Mouse (Mus musculus): ENCODE measurements around the gene Krtap31-2.

The Krtap31-2 gene

GRCm38 (mm10) chr11:99935991-99936390 lies at the start of gene Krtap31-2:
Krtap31-2 (plus strand) TSS chr11:99936291.
- DNase-seq (ENCODE audit: low spot score): no peak

GRCm38 (mm10) chr11:99907620-99908019 lies 28.5 kb upstream of the Krtap31-2 start, which contains the start of gene Krtap31-1:
Krtap31-1 (plus strand) TSS chr11:99907920.
- no peak for DNase-seq (ENCODE audit: low spot score)

- no peak for DNase-seq (ENCODE audit: low spot score)
Measured at GRCm38 (mm10) chr11:99914451-99914850, 21.6 kb upstream of the Krtap31-2 start, which contains the start of gene Gm11565. Gm11565 (plus strand) TSS chr11:99914751.

GRCm38 (mm10) chr11:99937751-99938264 lies 1.7 kb downstream of the Krtap31-2 start:
- DNase-seq (ENCODE audit: low spot score): no peak

- DNase-seq (ENCODE audit: low spot score): no peak
Measured at GRCm38 (mm10) chr11:99948175-99948574, 12.1 kb downstream of the Krtap31-2 start, which contains the start of gene Krtap9-5. Krtap9-5 (plus strand) TSS chr11:99948475.

GRCm38 (mm10) chr11:99964213-99964612 lies 28.1 kb downstream of the Krtap31-2 start:
- no peak for DNase-seq (ENCODE audit: low spot score)

GRCm38 (mm10) chr11:99965961-99966360 lies 29.9 kb downstream of the Krtap31-2 start:
- no peak for DNase-seq (ENCODE audit: low spot score)

GRCm38 (mm10) chr11:99978953-99979352 lies 42.9 kb downstream of the Krtap31-2 start, which contains the start of gene Krtap29-1:
Krtap29-1 (minus strand) TSS chr11:99979053.
- DNase-seq (ENCODE audit: low spot score): no peak

- no peak for DNase-seq (ENCODE audit: low spot score)
Measured at GRCm38 (mm10) chr11:99982731-99983130, 46.6 kb downstream of the Krtap31-2 start.

GRCm38 (mm10) chr11:99983442-99983841 lies 47.4 kb downstream of the Krtap31-2 start:
- no peak for DNase-seq (ENCODE audit: low spot score)

GRCm38 (mm10) chr11:99985291-99986092 lies 49.4 kb downstream of the Krtap31-2 start:
- peak; percentile 42 for DNase-seq (ENCODE audit: low spot score)

- DNase-seq (ENCODE audit: low spot score): no peak
Measured at GRCm38 (mm10) chr11:99986180-99986647, 50.1 kb downstream of the Krtap31-2 start, which contains the start of gene Krtap16-1. Krtap16-1 (minus strand) TSS chr11:99986597.

All from left cerebral cortex, adult 11 months (tissue).